Mouse (Mus musculus): ENCODE data around the gene Prickle2.

Prickle2 gene

GRCm38 (mm10) chr6:92706145-92706466, at the start of gene Prickle2:
TSS of gene Prickle2 (minus strand) at chr6:92706155.
- DNase-seq = peak; percentile 53 to 60

- no peak for DNase-seq
Observed at GRCm38 (mm10) chr6:92752737-92753136, 46.8 kb upstream of the Prickle2 start.

GRCm38 (mm10) chr6:92749420-92749819, 43.5 kb upstream of the Prickle2 start:
- no peak for DNase-seq

- peak; percentile 81 to 86 for DNase-seq
Observed at GRCm38 (mm10) chr6:92743605-92744004, 37.6 kb upstream of the Prickle2 start.

GRCm38 (mm10) chr6:92737116-92737515, 31.2 kb upstream of the Prickle2 start:
- DNase-seq = peak; percentile 38 to 47

GRCm38 (mm10) chr6:92733651-92734050, 27.7 kb upstream of the Prickle2 start:
- no peak for DNase-seq

GRCm38 (mm10) chr6:92728514-92728913, 22.6 kb upstream of the Prickle2 start:
- peak in 1 of 2 experiments; percentile 30 for DNase-seq

- DNase-seq = peak; percentile 91 to 97
Observed at GRCm38 (mm10) chr6:92728084-92728483, 22.1 kb upstream of the Prickle2 start.

- DNase-seq = no peak
Observed at GRCm38 (mm10) chr6:92727351-92727986, 21.5 kb upstream of the Prickle2 start.

- DNase-seq = no peak
Observed at GRCm38 (mm10) chr6:92726121-92726520, 20.2 kb upstream of the Prickle2 start.

GRCm38 (mm10) chr6:92724394-92724793, 18.4 kb upstream of the Prickle2 start:
- DNase-seq = no peak

GRCm38 (mm10) chr6:92715806-92716205, 9.9 kb upstream of the Prickle2 start:
- DNase-seq = no peak

GRCm38 (mm10) chr6:92714748-92715147, 8.8 kb upstream of the Prickle2 start:
- DNase-seq = no peak

- DNase-seq = peak in 1 of 2 experiments; percentile 11
Observed at GRCm38 (mm10) chr6:92708137-92708536, 2.2 kb upstream of the Prickle2 start.

- peak; percentile 9 to 11 for DNase-seq
Observed at GRCm38 (mm10) chr6:92705353-92706144, 406 bp downstream of the Prickle2 start.

GRCm38 (mm10) chr6:92704810-92705209, 1.1 kb downstream of the Prickle2 start:
- no peak for DNase-seq

- DNase-seq = no peak
Observed at GRCm38 (mm10) chr6:92699491-92700209, 6.3 kb downstream of the Prickle2 start.

GRCm38 (mm10) chr6:92697807-92698206, 8.1 kb downstream of the Prickle2 start:
- no peak for DNase-seq

GRCm38 (mm10) chr6:92687317-92687716, 18.6 kb downstream of the Prickle2 start:
- DNase-seq = no peak

- no peak for DNase-seq
Observed at GRCm38 (mm10) chr6:92674394-92674925, 31.5 kb downstream of the Prickle2 start.

GRCm38 (mm10) chr6:92670518-92671147, 35.3 kb downstream of the Prickle2 start:
- no peak for DNase-seq

- no peak for DNase-seq
Observed at GRCm38 (mm10) chr6:92669623-92670022, 36.3 kb downstream of the Prickle2 start.

GRCm38 (mm10) chr6:92667544-92667943, 38.4 kb downstream of the Prickle2 start:
- DNase-seq = no peak

Measured in cerebellum, postnatal 14 days (tissue).